Mouse (Mus musculus): Measurements from ENCODE around the gene Ccdc33. TPM values are rescaled to one million over a fixed set of nuclear protein-coding genes. Genes with fewer than 3 reads are reported as not detected.

Gene Ccdc33
- polyA plus RNA-seq, 1 experiment from 2014 or later, result not detected

GRCm38 (mm10) chr9:58115297-58115925 is 3.2 kb downstream of the Ccdc33 start:
- Histone ChIP-seq H3K9me3 (replicated peaks; ENCODE audit: control insufficient read depth, low read length) (no peaks in the 10 kb centered on the region), H3K4me3 (replicated peaks; ENCODE audit: low read length) (no peak overlapping the region), H3K27me3 (ENCODE audit: control insufficient read depth, insufficient read depth, low read length) (0 out of 2 replicates have a peak, but pooled peaks cover 3% of the 10 kb centered on the region), H3K27ac (ENCODE audit: low read length) (no peak overlapping the region), H3K4me1 (ENCODE audit: control insufficient read depth, insufficient read depth, low read length) (peaks cover 33% of the 10 kb centered on the region), H3K36me3 (ENCODE audit: control insufficient read depth, insufficient read depth, low read length) (no peaks in the 10 kb centered on the region), H3K4me2 (ENCODE audit: low read depth, low read length) (no peak overlapping the region), H3K9ac (ENCODE audit: low read length) (no peak overlapping the region)
- ATAC-seq (ENCODE audit: insufficient read depth, low FRiP score), result no peak
- 38% methylated on average over 7 of the region's 7 CpGs for WGBS

DNA sequence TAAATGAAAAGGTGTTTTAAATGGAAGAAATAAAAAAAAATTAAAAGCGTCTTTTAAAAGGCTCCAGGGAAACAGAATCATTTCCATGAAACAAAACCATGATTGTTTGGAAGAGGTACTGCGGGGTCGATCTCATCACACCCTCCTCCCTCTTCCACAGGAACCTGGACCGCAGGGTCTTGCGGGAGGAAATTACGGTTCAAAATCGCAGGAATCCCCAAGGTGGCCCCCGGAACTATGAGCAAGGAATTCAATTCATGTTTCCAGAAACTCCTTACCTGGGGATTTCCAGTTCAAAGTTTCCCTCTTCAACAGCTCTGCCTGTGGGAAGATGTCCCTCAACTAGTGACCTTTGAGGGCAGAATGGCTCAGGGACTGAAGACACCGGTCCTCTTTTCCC is 4.6 kb downstream of the Ccdc33 start:
- 0 out of 2 replicates have a peak overlapping the region, but pooled peaks have one; percentile 35 for H3K4me2 ChIP-seq (ENCODE audit: low read depth, low read length)
- H3K36me3 ChIP-seq (ENCODE audit: control insufficient read depth, insufficient read depth, low read length), result no peaks in the 10 kb centered on the region
- H3K27me3 ChIP-seq (ENCODE audit: control insufficient read depth, insufficient read depth, low read length), result 0 out of 2 replicates have a peak, but pooled peaks cover 3% of the 10 kb centered on the region
- peaks cover 33% of the 10 kb centered on the region for H3K4me1 ChIP-seq (ENCODE audit: control insufficient read depth, insufficient read depth, low read length)
- ATAC-seq (ENCODE audit: insufficient read depth, low FRiP score), result no peak
- H3K27ac ChIP-seq (ENCODE audit: low read length), result no peak overlapping the region
- WGBS, result 22% methylated on average over 9 of the region's 9 CpGs
- no peak overlapping the region for H3K9ac ChIP-seq (ENCODE audit: low read length)
- no peaks in the 10 kb centered on the region for H3K9me3 ChIP-seq (replicated peaks; ENCODE audit: control insufficient read depth, low read length)
- H3K4me3 ChIP-seq (replicated peaks; ENCODE audit: low read length), result no peak overlapping the region

GRCm38 (mm10) chr9:58113279-58113884 is 5.2 kb downstream of the Ccdc33 start:
- no peaks in the 10 kb centered on the region for H3K9me3 ChIP-seq (replicated peaks; ENCODE audit: control insufficient read depth, low read length)
- H3K36me3 ChIP-seq (ENCODE audit: control insufficient read depth, insufficient read depth, low read length), result no peaks in the 10 kb centered on the region
- H3K4me1 ChIP-seq (ENCODE audit: control insufficient read depth, insufficient read depth, low read length), result peaks cover 30% of the 10 kb centered on the region
- no peak for ATAC-seq (ENCODE audit: insufficient read depth, low FRiP score)
- H3K27me3 ChIP-seq (ENCODE audit: control insufficient read depth, insufficient read depth, low read length), result 0 out of 2 replicates have a peak, but pooled peaks cover 3% of the 10 kb centered on the region
- WGBS, result 14% methylated on average over 22 of the region's 22 CpGs
- H3K9ac ChIP-seq (ENCODE audit: low read length), result peak overlapping the region; percentile 42
- peak overlapping the region; percentile 10 for H3K4me3 ChIP-seq (replicated peaks; ENCODE audit: low read length)
- peak overlapping the region; percentile 35 for H3K4me2 ChIP-seq (ENCODE audit: low read depth, low read length)
- peak overlapping the region; percentile 64 for H3K27ac ChIP-seq (ENCODE audit: low read length)

- ATAC-seq (ENCODE audit: insufficient read depth, low FRiP score), result no peak
- H3K27me3 ChIP-seq (ENCODE audit: control insufficient read depth, insufficient read depth, low read length), result 0 out of 2 replicates have a peak, but pooled peaks cover 3% of the 10 kb centered on the region
- no peaks in the 10 kb centered on the region for H3K9me3 ChIP-seq (replicated peaks; ENCODE audit: control insufficient read depth, low read length)
- H3K27ac ChIP-seq (ENCODE audit: low read length), result peak overlapping the region; percentile 64
- peak overlapping the region; percentile 35; the same call in 1 of the 2 replicates for H3K4me2 ChIP-seq (ENCODE audit: low read depth, low read length)
- peak overlapping the region; percentile 42; the same call in 1 of the 2 replicates for H3K9ac ChIP-seq (ENCODE audit: low read length)
- H3K4me3 ChIP-seq (replicated peaks; ENCODE audit: low read length), result no peak overlapping the region
- 13% methylated on average over 6 of the region's 6 CpGs for WGBS
- H3K36me3 ChIP-seq (ENCODE audit: control insufficient read depth, insufficient read depth, low read length), result no peaks in the 10 kb centered on the region
- peaks cover 26% of the 10 kb centered on the region for H3K4me1 ChIP-seq (ENCODE audit: control insufficient read depth, insufficient read depth, low read length)
Observed at GRCm38 (mm10) chr9:58112866-58113278, 5.8 kb downstream of the Ccdc33 start.

DNA sequence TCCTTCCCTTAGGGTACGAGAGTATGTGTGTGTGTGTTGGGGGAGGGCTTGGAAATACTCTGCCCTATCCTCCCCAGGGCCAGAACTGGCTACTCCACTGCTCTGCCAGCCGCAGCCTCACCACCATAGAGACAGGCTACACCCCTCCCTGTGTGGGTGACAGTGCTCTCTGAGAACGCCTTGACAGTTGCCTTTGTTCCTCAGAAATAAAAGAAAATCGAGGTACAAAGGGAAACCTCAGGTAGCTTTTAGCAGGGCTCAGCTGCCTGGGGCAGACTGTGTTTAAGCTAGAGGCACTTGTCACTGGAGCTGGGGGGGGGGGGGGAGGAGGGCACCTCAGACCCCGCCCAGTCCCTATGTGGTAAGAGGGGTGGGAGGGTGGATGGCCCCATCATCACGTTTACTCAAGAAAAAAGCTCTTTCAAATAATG is 6.3 kb downstream of the Ccdc33 start:
- Histone ChIP-seq H3K27me3 (ENCODE audit: control insufficient read depth, insufficient read depth, low read length) (no peaks in the 10 kb centered on the region), H3K4me3 (replicated peaks; ENCODE audit: low read length) (no peak overlapping the region), H3K9ac (ENCODE audit: low read length) (peak overlapping the region; percentile 36; the same call in 1 of the 2 replicates), H3K9me3 (replicated peaks; ENCODE audit: control insufficient read depth, low read length) (no peaks in the 10 kb centered on the region), H3K36me3 (ENCODE audit: control insufficient read depth, insufficient read depth, low read length) (no peaks in the 10 kb centered on the region), H3K27ac (ENCODE audit: low read length) (peak overlapping the region; percentile 29; the same call in 1 of the 2 replicates), H3K4me1 (ENCODE audit: control insufficient read depth, insufficient read depth, low read length) (peaks cover 26% of the 10 kb centered on the region), H3K4me2 (ENCODE audit: low read depth, low read length) (no peak overlapping the region)
- ATAC-seq (ENCODE audit: insufficient read depth, low FRiP score), result peak; percentile 34; the same call in 1 of the 2 replicates
- WGBS, result 27% methylated on average over 5 of the region's 6 CpGs

GRCm38 (mm10) chr9:58111431-58111830 is 7.2 kb downstream of the Ccdc33 start:
- WGBS, result 57% methylated on average over 6 of the region's 6 CpGs
- H3K4me1 ChIP-seq (ENCODE audit: control insufficient read depth, insufficient read depth, low read length), result peaks cover 26% of the 10 kb centered on the region
- 0 out of 2 replicates have a peak, but pooled peaks have one; percentile 27 for ATAC-seq (ENCODE audit: insufficient read depth, low FRiP score)

GRCm38 (mm10) chr9:58110787-58111186 is 7.8 kb downstream of the Ccdc33 start:
- Histone ChIP-seq H3K9me3 (replicated peaks; ENCODE audit: control insufficient read depth, low read length) (no peaks in the 10 kb centered on the region), H3K9ac (ENCODE audit: low read length) (no peak overlapping the region), H3K4me1 (ENCODE audit: control insufficient read depth, insufficient read depth, low read length) (peaks cover 29% of the 10 kb centered on the region), H3K4me2 (ENCODE audit: low read depth, low read length) (no peak overlapping the region), H3K27me3 (ENCODE audit: control insufficient read depth, insufficient read depth, low read length) (no peaks in the 10 kb centered on the region), H3K36me3 (ENCODE audit: control insufficient read depth, insufficient read depth, low read length) (no peaks in the 10 kb centered on the region), H3K27ac (ENCODE audit: low read length) (no peak overlapping the region), H3K4me3 (replicated peaks; ENCODE audit: low read length) (no peak overlapping the region)
- no peak for ATAC-seq (ENCODE audit: insufficient read depth, low FRiP score)
- WGBS, result 62% methylated on average over 5 of the region's 5 CpGs

More at GRCm38 (mm10) chr9:58111431-58111830, 7.2 kb downstream of the Ccdc33 start:
- Histone ChIP-seq H3K27me3 (ENCODE audit: control insufficient read depth, insufficient read depth, low read length) (no peaks in the 10 kb centered on the region), H3K36me3 (ENCODE audit: control insufficient read depth, insufficient read depth, low read length) (no peaks in the 10 kb centered on the region), H3K27ac (ENCODE audit: low read length) (no peak overlapping the region), H3K9me3 (replicated peaks; ENCODE audit: control insufficient read depth, low read length) (no peaks in the 10 kb centered on the region), H3K4me2 (ENCODE audit: low read depth, low read length) (no peak overlapping the region), H3K9ac (ENCODE audit: low read length) (no peak overlapping the region), H3K4me3 (replicated peaks; ENCODE audit: low read length) (no peak overlapping the region)

DNA sequence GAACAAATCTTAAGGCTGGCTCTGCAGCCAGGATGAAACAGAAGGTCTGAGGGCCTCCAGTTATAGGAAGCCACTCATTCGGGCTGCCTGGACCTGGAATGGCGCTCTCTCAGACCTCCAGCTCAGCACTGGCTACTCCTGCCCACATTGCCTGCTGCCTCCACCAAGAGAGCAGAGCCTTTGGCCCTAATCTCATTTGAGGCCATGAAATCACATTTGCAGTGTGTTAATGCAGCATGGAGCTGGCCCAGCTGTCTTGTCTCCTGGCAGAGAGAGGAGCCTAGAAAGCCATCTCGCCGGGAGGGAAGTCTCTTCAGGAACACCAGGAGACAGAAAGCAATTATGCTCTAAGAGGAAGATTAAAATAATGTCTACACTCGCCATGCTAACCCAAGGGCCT is 11.1 kb downstream of the Ccdc33 start:
- Histone ChIP-seq H3K27ac (ENCODE audit: low read length) (no peak overlapping the region), H3K4me2 (ENCODE audit: low read depth, low read length) (no peak overlapping the region), H3K4me1 (ENCODE audit: control insufficient read depth, insufficient read depth, low read length) (peaks cover 11% of the 10 kb centered on the region), H3K4me3 (replicated peaks; ENCODE audit: low read length) (no peak overlapping the region), H3K27me3 (ENCODE audit: control insufficient read depth, insufficient read depth, low read length) (no peaks in the 10 kb centered on the region), H3K9me3 (replicated peaks; ENCODE audit: control insufficient read depth, low read length) (no peaks in the 10 kb centered on the region), H3K9ac (ENCODE audit: low read length) (no peak overlapping the region), H3K36me3 (ENCODE audit: control insufficient read depth, insufficient read depth, low read length) (no peaks in the 10 kb centered on the region)
- ATAC-seq (ENCODE audit: insufficient read depth, low FRiP score), result no peak
- WGBS, result 46% methylated on average over 5 of the region's 5 CpGs

GRCm38 (mm10) chr9:58105595-58106169 is 12.9 kb downstream of the Ccdc33 start:
- no peaks in the 10 kb centered on the region for H3K36me3 ChIP-seq (ENCODE audit: control insufficient read depth, insufficient read depth, low read length)
- H3K27ac ChIP-seq (ENCODE audit: low read length), result no peak overlapping the region
- no peak overlapping the region for H3K4me2 ChIP-seq (ENCODE audit: low read depth, low read length)
- no peak overlapping the region for H3K4me3 ChIP-seq (replicated peaks; ENCODE audit: low read length)
- ATAC-seq (ENCODE audit: insufficient read depth, low FRiP score), result no peak
- H3K4me1 ChIP-seq (ENCODE audit: control insufficient read depth, insufficient read depth, low read length), result peaks cover 5% of the 10 kb centered on the region; the same call in 1 of the 2 replicates
- H3K9ac ChIP-seq (ENCODE audit: low read length), result no peak overlapping the region
- H3K27me3 ChIP-seq (ENCODE audit: control insufficient read depth, insufficient read depth, low read length), result no peaks in the 10 kb centered on the region
- 43% methylated on average over 15 of the region's 15 CpGs for WGBS
- H3K9me3 ChIP-seq (replicated peaks; ENCODE audit: control insufficient read depth, low read length), result no peaks in the 10 kb centered on the region
